ENCODE assay signal across 21 mouse cellular contexts in genomic region chr17:32197156-32197555, GRCm38 (mm10). TPM values are rescaled to one million over a fixed set of nuclear protein-coding genes. Genes with fewer than 3 reads are reported as not detected.
DNase-seq lines count a peak whose midpoint lies in the region; ATAC-seq and TF ChIP-seq lines count a peak whose summit lies in the region.
"Had no signal": no experiment of that assay in that cellular context is flagged by ENCODE, and none has a peak within 500 bp of the region (broad histone marks: within the 10 kb centered on the region; RNA-seq: fewer than 3 reads in every experiment).

No protein-coding gene starts in this region.

- no peak overlapping the region for H3K27ac ChIP-seq in heart, embryonic 15.5 days
- H3K27ac ChIP-seq in heart, embryonic 10.5 days: no peak overlapping the region
- H3K27ac ChIP-seq in lung, postnatal 0 days (ENCODE audit: low read length): no peak overlapping the region
- H3K27ac ChIP-seq: liver, embryonic 14.5 days; neural tube, embryonic 13.5 days had no signal

- 84% methylated on average over 14 of the region's 14 CpGs for WGBS in heart, embryonic 15.5 days
- WGBS in heart, embryonic 10.5 days: 94% methylated on average over 14 of the region's 14 CpGs
- 84% methylated on average over 14 of the region's 14 CpGs for WGBS in lung, postnatal 0 days

- no peaks in the 10 kb centered on the region for H3K4me1 ChIP-seq in heart, embryonic 15.5 days (replicated peaks)
- H3K4me1 ChIP-seq in heart, embryonic 10.5 days: no peaks in the 10 kb centered on the region
- H3K4me1 ChIP-seq in lung, postnatal 0 days (ENCODE audit: insufficient read depth, low read depth, low read length): no peaks in the 10 kb centered on the region
- H3K4me1 ChIP-seq: neural tube, embryonic 13.5 days had no signal

- H3K4me2 ChIP-seq in heart, embryonic 15.5 days: no peak overlapping the region
- H3K4me2 ChIP-seq in lung, postnatal 0 days (replicated peaks; ENCODE audit: low read depth, low read length): no peak overlapping the region
- H3K4me2 ChIP-seq: heart, embryonic 11.5 days; neural tube, embryonic 13.5 days had no signal

- ATAC-seq in heart, embryonic 15.5 days (replicated peaks; ENCODE audit: insufficient number of reproducible peaks, insufficient read depth, low FRiP score, low read depth): 0 out of 2 replicates have a peak, but pooled peaks have one; percentile 34
- peak; percentile 9; the same call in 1 of the 2 replicates for ATAC-seq in lung, postnatal 0 days
- ATAC-seq: forebrain, embryonic 14.5 days; inflammation-experienced regulatory T-cells, adult 6 months had no signal

- no peaks in the 10 kb centered on the region for H3K9me3 ChIP-seq in heart, embryonic 15.5 days (replicated peaks)
- no peaks in the 10 kb centered on the region for H3K9me3 ChIP-seq in heart, embryonic 10.5 days
- no peaks in the 10 kb centered on the region for H3K9me3 ChIP-seq in lung, postnatal 0 days (ENCODE audit: low read length)
- H3K9me3 ChIP-seq: megakaryocyte, embryonic 14.5 days; neural tube, embryonic 13.5 days had no signal

- peak; percentile 22 for DNase-seq in adrenal gland, postnatal 10 days
- no peak for DNase-seq in adrenal gland, postnatal 36 days
- DNase-seq in heart, embryonic 10.5 days (ENCODE audit: low spot score): no peak
- no peak for DNase-seq in lung, postnatal 0 days (ENCODE audit: low spot score)
- no peak for DNase-seq in lung, postnatal 14 days
- DNase-seq in cerebellum, postnatal 14 days: peak; percentile 45 to 48
- DNase-seq in right cerebral cortex, postnatal 25 days: no peak
- DNase-seq: adrenal gland, adult 8-10 months; gastrocnemius, postnatal 25 days; heart, postnatal 14 days; kidney, adult 2 months; kidney, postnatal 10 days; thymus, postnatal 36 days had no signal

- TF ChIP-seq CTCF in lung, postnatal 0 days (IDR thresholded peaks at IDR 0.05): no peak

- no peaks in the 10 kb centered on the region for H3K27me3 ChIP-seq in heart, embryonic 15.5 days
- H3K27me3 ChIP-seq in heart, embryonic 10.5 days (ENCODE audit: insufficient read depth, poor library complexity, severe bottlenecking): no peaks in the 10 kb centered on the region
- no peaks in the 10 kb centered on the region for H3K27me3 ChIP-seq in lung, postnatal 0 days (replicated peaks; ENCODE audit: insufficient read depth, low read length)
- H3K27me3 ChIP-seq: megakaryocyte, embryonic 14.5 days; neural tube, embryonic 13.5 days had no signal

- no peak for TF ChIP-seq EP300 in lung, postnatal 0 days (IDR thresholded peaks at IDR 0.05)

- no peak overlapping the region for H3K4me3 ChIP-seq in heart, embryonic 15.5 days
- no peak overlapping the region for H3K4me3 ChIP-seq in heart, embryonic 10.5 days
- no peak overlapping the region for H3K4me3 ChIP-seq in lung, postnatal 0 days (ENCODE audit: low read depth, low read length)
- H3K4me3 ChIP-seq: megakaryocyte, embryonic 14.5 days; neural tube, embryonic 13.5 days had no signal

- peaks cover 69% of the 10 kb centered on the region for H3K36me3 ChIP-seq in heart, embryonic 15.5 days
- H3K36me3 ChIP-seq in heart, embryonic 10.5 days: peaks cover 70% of the 10 kb centered on the region
- peaks cover 61% of the 10 kb centered on the region for H3K36me3 ChIP-seq in lung, postnatal 0 days (ENCODE audit: insufficient read depth, low read length)

- H3K9ac ChIP-seq in heart, embryonic 15.5 days: no peak overlapping the region
- H3K9ac ChIP-seq in lung, postnatal 0 days (replicated peaks; ENCODE audit: low read depth): no peak overlapping the region
- H3K9ac ChIP-seq: liver, embryonic 14.5 days; neural tube, embryonic 13.5 days had no signal

RNA-seq across cellular contexts. Expression of gene Ephx3, which starts 7.8 kb away (rescaled TPM):
- total RNA-seq in adrenal gland, postnatal 10 days (2021): under 1 TPM in 1 of 2 experiments, not detected in 1; 0.42 TPM
- total RNA-seq in adrenal gland, postnatal 36 days (2021): under 1 TPM in 1 of 2 experiments, not detected in 1; 0.33 TPM
- 0.30 and 0.34 TPM in 2 replicates for polyA plus RNA-seq in heart, embryonic 15.5 days (2015; fragmentation: Nextera tagmentation; extraction: Ambion mirVana)
- not detected in 2 replicates for polyA plus RNA-seq in heart, embryonic 10.5 days (2016; fragmentation: Nextera tagmentation; extraction: Ambion mirVana)
- 0.23 and 0.36 TPM in 2 replicates for polyA plus RNA-seq in lung, postnatal 0 days (2015; fragmentation: Nextera tagmentation; extraction: Ambion mirVana)
- polyA plus RNA-seq: embryonic facial prominence, embryonic 11.5 days; forebrain, embryonic 14.5 days; heart, embryonic 11.5 days had no signal

RNA-seq across cellular contexts. Expression of gene Notch3, which starts 30.5 kb away (rescaled TPM):
- total RNA-seq in adrenal gland, postnatal 10 days (2021): 10 to 100 TPM; 24.9 to 31.7 TPM
- 10 to 100 TPM in 1 of 2 experiments, 1 to 10 TPM in 1; 8.1 to 13.0 TPM for total RNA-seq in adrenal gland, postnatal 36 days (2021)
- 6.4 and 13.0 TPM in 2 replicates for polyA plus RNA-seq in heart, embryonic 15.5 days (2015; fragmentation: Nextera tagmentation; extraction: Ambion mirVana)
- 5.7 and 13.7 TPM in 2 replicates for polyA plus RNA-seq in heart, embryonic 10.5 days (2016; fragmentation: Nextera tagmentation; extraction: Ambion mirVana)
- polyA plus RNA-seq in lung, postnatal 0 days (2015; fragmentation: Nextera tagmentation; extraction: Ambion mirVana): 8.3 and 9.7 TPM in 2 replicates
- polyA plus RNA-seq: inflammation-experienced regulatory T-cells, adult 6 months had no signal

Comparison
In these comparisons a context has a peak if more than half of its experiments do, and no peak if none do; other contexts are left out.
1. DNase-seq: peak in adrenal gland, postnatal 10 days (single experiment) and cerebellum, postnatal 14 days (2 of 2); none in adrenal gland, postnatal 36 days (0 of 2), heart, embryonic 10.5 days (single experiment), lung, postnatal 0 days (single experiment), lung, postnatal 14 days (single experiment) and right cerebral cortex, postnatal 25 days (single experiment).